Mouse (Mus musculus) stomach, postnatal 0 days (tissue): ENCODE measurements around the gene Ubqln4.

Source experiments
- CTCF ChIP-seq: IDR thresholded peaks from 2 replicates; pipeline ENCODE4 v1.5.1; 2016; ENCODE audit warnings: antibody characterized with exemption, low read depth, mild to moderate bottlenecking, moderate library complexity
- EP300 ChIP-seq: optimal IDR thresholded peaks from 2 replicates; pipeline ENCODE3; 2016; ENCODE audit warnings: antibody characterized with exemption

DNA sequence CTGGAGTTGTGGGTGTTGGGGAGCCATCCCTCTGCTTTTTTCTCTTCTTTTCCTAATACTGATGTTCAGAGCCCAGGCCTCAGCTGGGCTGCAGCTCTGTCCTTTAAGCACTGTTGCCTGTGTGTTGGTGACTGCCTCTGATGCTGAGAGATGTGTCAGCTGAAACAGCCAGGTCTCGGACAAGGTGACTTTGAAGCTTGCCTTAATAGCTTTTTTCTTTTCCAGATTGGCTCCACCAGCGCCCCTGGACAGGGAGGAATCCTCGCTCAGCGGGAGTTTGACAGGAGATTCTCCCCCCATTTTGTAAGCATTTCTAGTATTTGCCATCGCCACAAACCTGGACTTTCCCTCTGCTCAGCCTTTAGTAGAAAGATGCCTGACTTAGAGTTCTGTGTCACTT, 33.1 kb downstream of the Ubqln4 start:
- TF ChIP-seq EP300: no peak
- no peak for TF ChIP-seq CTCF
